Mouse (Mus musculus): ENCODE measurements around the gene Ifit2. TPM values are rescaled to one million over a fixed set of nuclear protein-coding genes. Genes with fewer than 3 reads are reported as not detected.
"Not testable (repeated sequence)": the region's sequence is repeated elsewhere in the genome, so short reads cannot be mapped to it uniquely, and the experiment has no call there.

Gene Ifit2
- polyA plus RNA-seq, 1 experiment from 2014 or later, result 7.2 TPM

DNA sequence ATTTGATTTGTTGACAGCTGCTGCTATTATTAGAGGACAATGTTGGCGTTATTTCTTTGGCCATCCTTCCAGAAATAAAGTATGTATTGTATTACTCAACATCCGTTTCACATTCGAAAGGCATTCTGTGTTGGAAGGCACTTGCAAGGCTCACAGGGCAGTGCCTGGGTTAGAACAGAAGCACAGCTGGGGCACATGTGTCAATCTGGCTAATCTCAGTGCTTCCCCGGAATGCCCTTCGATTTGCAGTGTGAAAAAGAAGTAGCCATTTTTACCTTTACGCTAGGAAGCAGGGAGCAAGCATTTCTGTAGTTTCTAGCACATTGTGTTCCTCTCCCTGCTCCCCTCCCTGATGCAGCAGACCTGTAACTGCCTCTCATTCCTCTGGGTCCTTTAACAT is 2.5 kb downstream of the Ifit2 start:
- no peaks in the 10 kb centered on the region for H3K36me3 ChIP-seq (replicated peaks)
- no peaks in the 10 kb centered on the region for H3K9me3 ChIP-seq
- 55% methylated on average over 6 of the region's 6 CpGs for WGBS
- no peak overlapping the region for H3K4me3 ChIP-seq
- H3K4me2 ChIP-seq, result peak overlapping the region; percentile 16; the same call in 1 of the 2 replicates
- H3K9ac ChIP-seq, result no peak overlapping the region
- ATAC-seq (replicated peaks), result no peak
- peaks cover 7% of the 10 kb centered on the region for H3K4me1 ChIP-seq
- no peak overlapping the region for H3K27ac ChIP-seq
- no peaks in the 10 kb centered on the region for H3K27me3 ChIP-seq (replicated peaks)

DNA sequence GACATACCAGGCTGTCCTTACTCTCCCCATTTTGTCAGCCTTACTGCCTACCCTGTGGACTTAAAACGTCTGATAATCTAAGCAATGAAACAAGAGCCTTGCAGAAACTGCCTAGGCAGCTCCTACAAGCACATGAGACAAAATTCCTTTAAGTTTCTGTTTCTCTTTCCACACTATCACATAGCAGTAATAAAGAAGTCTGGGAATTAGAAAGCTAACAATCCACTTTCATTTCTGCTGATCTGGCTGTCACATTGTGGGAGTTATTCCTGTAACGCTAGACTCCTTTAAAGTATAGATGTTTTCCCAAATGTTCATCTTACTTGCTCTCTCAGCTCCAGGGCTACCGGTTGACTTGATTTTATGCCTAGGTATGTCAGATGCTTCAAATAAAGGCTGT is 3.0 kb downstream of the Ifit2 start:
- Histone ChIP-seq H3K4me2 (no peak overlapping the region), H3K9me3 (no peaks in the 10 kb centered on the region), H3K4me1 (peaks cover 7% of the 10 kb centered on the region), H3K9ac (no peak overlapping the region), H3K27ac (0 out of 2 replicates have a peak overlapping the region, but pooled peaks have one; percentile 15), H3K27me3 (replicated peaks) (no peaks in the 10 kb centered on the region), H3K4me3 (no peak overlapping the region), H3K36me3 (replicated peaks) (no peaks in the 10 kb centered on the region)
- ATAC-seq (replicated peaks), result no peak
- WGBS, result 77% methylated on average over 3 of the region's 3 CpGs

DNA sequence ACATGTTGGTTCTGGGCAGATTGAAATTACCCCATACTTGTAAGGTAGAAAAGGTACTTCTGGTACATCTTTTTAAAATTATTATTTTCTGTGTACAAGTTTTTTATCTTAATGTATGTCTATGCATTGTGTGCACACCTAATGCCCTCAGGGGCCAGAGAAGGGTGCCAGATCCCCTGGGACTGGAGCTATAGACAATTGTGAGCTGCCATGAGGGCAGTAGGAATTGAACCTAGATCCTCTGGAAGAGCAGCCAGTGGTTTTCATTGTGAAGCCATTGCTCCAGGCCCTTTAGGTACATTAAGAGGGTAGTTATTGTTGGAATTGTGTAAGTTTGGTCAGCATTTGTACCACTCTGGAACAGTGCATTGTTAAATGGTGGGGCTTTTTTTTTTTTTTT is 3.6 kb downstream of the Ifit2 start:
- H3K9ac ChIP-seq, result no peak overlapping the region
- H3K4me3 ChIP-seq, result no peak overlapping the region
- H3K4me2 ChIP-seq, result no peak overlapping the region
- H3K27me3 ChIP-seq (replicated peaks), result no peaks in the 10 kb centered on the region
- H3K4me1 ChIP-seq, result peaks cover 7% of the 10 kb centered on the region
- H3K36me3 ChIP-seq (replicated peaks), result no peaks in the 10 kb centered on the region
- ATAC-seq (replicated peaks), result no peak
- H3K27ac ChIP-seq, result no peak overlapping the region
- H3K9me3 ChIP-seq, result no peaks in the 10 kb centered on the region

DNA sequence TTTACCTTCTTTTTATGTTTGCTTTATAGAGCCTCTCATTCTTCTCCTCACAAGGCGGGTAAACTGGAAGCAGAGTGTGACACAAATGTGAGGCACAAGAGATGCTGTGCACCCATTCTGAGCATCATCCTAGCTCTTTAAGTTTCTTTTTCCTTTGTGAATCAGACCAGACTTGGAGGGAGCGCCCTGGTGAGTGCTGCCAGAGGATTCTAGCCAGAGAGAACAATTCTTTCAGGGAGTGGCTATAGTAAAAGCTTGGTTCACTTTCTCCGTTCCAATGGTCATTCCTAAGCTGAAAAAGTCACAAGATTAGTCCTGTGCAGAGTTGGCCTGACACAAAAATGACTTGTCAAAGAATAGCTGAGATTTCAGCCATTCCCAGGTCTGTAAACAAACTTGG is 6.1 kb downstream of the Ifit2 start:
- Histone ChIP-seq H3K27me3 (replicated peaks) (no peaks in the 10 kb centered on the region), H3K27ac (no peak overlapping the region), H3K9ac (no peak overlapping the region), H3K36me3 (replicated peaks) (no peaks in the 10 kb centered on the region), H3K4me2 (no peak overlapping the region), H3K4me1 (peaks cover 2% of the 10 kb centered on the region; the same call in 1 of the 2 replicates), H3K9me3 (no peaks in the 10 kb centered on the region), H3K4me3 (no peak overlapping the region)
- no peak for ATAC-seq (replicated peaks)
- 73% methylated on average over 3 of the region's 3 CpGs for WGBS

DNA sequence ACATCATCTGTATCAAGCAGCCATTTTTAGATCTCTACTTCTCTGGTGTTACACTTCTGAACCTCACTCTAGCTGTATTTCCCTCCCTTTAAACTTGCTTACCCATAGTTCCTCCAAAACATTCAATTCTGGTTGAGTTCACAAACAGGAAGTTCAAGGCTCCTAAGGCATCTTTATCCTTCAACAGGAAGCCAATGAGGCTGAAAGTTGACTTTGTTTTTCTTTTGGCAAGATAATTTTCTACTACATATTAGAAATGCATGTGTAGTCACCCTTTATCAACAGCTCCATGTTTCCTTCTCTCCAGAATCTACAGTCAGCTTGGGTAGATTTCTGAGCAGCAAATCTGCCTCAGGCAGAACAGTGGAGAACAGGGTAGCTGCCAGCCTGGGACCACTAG is 12.1 kb downstream of the Ifit2 start:
- Histone ChIP-seq H3K4me3 (no peak overlapping the region), H3K4me2 (no peak overlapping the region), H3K27me3 (replicated peaks) (no peaks in the 10 kb centered on the region), H3K4me1 (peaks cover 2% of the 10 kb centered on the region; the same call in 1 of the 2 replicates), H3K9ac (no peak overlapping the region), H3K36me3 (replicated peaks) (no peaks in the 10 kb centered on the region), H3K9me3 (no peaks in the 10 kb centered on the region), H3K27ac (no peak overlapping the region)
- no peak for ATAC-seq (replicated peaks)

DNA sequence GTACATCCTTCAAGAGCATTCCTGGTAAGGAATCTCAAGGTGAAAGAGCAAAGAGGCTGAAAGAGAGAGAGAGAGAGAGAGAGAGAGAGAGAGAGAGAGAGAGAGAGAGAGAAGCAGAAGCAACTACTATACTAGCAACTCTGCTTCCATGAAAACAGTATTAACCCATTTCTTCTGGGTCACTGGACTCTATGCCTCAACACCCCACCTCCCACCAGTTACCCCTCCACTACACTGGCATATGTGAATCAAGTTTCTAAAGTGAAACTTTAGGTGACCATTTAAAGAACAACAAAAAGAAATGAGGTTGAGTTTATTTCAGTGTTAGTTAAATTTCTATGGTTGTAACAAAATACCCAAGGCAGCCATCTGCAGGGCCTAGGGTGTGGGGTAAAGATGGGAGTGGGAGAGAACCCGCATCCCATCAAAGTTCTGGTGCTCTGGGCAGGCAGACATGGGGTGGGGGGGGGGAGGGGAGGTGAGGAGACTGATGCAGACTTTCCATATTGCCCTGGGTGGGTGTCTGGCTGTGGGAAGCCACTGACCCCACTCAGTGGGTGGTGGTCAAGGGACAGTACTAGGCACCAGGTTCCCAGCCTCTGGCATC is 15.8 kb downstream of the Ifit2 start:
- Histone ChIP-seq H3K9ac (no peak overlapping the region), H3K4me3 (no peak overlapping the region), H3K4me1 (no peaks in the 10 kb centered on the region; the same call in 1 of the 2 replicates), H3K4me2 (no peak overlapping the region), H3K9me3 (no peaks in the 10 kb centered on the region), H3K36me3 (replicated peaks) (no peaks in the 10 kb centered on the region), H3K27me3 (replicated peaks) (no peaks in the 10 kb centered on the region), H3K27ac (no peak overlapping the region)
- 80% methylated on average over 1 of the region's 1 CpGs for WGBS
- no peak for ATAC-seq (replicated peaks)

DNA sequence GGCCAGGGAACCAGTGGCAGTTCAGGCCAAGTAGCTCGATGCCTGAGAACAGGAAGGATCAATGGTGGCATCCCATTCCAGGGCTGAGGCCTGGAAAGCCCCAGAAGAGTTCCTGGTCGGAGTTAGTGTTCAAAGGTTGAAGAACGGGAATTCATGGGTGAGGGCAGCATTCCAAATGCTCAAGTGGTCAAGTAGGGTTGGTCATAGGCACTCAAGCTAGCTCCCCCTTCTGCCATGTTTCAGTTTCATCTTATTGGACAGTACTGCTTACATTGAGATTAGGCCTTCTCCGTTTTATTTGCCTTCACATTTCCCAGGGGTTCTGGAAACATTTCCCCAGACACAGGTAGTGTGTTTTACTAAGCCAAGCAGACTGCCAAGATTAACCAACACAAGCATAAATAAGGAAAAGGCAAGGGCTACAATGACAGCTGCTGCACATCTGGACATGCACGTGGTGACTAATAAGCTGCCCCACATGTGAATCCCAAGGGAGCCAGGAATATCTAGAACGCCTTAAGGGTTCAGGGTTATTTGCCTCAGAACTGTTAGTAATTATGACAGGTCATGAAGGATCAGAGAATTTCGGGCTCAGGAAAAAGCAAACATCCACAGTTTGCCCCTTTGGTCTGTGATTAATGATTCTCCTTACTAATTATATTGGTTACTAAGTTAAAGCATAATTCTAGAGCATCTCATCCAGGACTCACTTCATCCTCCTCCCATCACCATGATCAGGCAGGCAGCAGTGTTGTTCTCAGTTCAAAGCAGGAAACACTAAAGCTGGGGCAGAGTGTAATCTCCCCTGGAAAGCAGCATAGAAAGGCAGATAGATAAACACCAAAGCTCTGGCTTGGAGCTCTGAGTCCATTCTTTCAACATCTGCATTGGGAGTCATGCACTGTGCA is 18.7 kb downstream of the Ifit2 start:
- Histone ChIP-seq H3K27me3 (replicated peaks) (no peaks in the 10 kb centered on the region), H3K4me1 (no peaks in the 10 kb centered on the region; the same call in 1 of the 2 replicates), H3K4me2 (no peak overlapping the region), H3K9ac (no peak overlapping the region), H3K4me3 (no peak overlapping the region), H3K9me3 (no peaks in the 10 kb centered on the region), H3K36me3 (replicated peaks) (no peaks in the 10 kb centered on the region), H3K27ac (no peak overlapping the region)
- 76% methylated on average over 7 of the region's 7 CpGs for WGBS
- no peak for ATAC-seq (replicated peaks)

DNA sequence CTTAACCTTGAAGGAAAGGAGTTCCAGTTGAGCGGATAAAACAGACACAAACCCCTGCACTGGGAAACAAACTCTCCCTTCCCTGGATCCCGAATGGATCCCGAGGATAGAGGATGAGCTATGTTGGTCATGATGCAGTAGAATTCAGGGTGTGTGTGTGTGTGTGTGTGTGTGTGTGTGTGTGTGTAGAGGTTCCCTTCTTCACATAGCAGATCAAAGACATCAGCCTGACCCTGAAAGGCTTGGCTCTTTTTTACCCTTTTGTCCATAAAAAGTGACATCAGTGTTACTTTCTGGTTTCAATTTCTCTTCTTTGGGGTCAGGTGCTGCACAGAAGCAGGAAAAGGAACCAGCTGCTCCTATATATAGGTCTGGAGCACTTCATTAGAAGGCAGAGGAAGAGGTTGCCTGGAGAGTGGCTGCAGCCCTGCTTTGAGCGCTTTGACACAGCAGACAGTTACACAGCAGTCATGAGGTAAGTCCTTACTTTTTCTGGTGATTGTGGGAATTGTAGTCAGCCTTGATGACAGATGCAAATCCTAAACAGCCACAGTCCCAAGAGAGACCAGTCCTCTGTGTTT is 19.5 kb downstream of the Ifit2 start:
- H3K4me2 ChIP-seq, result no peak overlapping the region
- H3K9ac ChIP-seq, result no peak overlapping the region
- no peak overlapping the region for H3K27ac ChIP-seq
- ATAC-seq (replicated peaks), result 0 out of 2 replicates have a peak, but pooled peaks have one; percentile 30
- no peaks in the 10 kb centered on the region for H3K9me3 ChIP-seq
- no peak overlapping the region for H3K4me3 ChIP-seq
- no peaks in the 10 kb centered on the region for H3K36me3 ChIP-seq (replicated peaks)
- no peaks in the 10 kb centered on the region for H3K27me3 ChIP-seq (replicated peaks)
- no peaks in the 10 kb centered on the region; the same call in 1 of the 2 replicates for H3K4me1 ChIP-seq
- 66% methylated on average over 4 of the region's 4 CpGs for WGBS

DNA sequence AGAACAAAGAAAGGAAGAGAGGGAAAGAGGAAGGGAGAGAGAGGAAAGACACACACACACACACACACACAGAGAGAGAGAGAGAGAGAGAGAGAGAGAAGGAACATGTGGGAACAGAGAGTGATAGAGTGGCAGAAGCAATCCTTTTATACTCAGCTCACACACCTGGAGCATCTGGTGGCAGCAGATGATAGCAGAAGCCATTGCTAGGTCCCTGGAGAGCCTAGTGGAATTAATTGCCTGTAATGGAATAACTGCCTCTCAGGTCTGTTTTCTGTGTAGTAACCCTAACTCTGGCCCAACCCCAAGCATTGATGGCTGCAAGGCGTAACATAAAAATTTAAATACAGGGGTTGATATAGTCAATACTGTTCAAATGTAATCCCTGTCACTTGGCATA is 20.6 kb downstream of the Ifit2 start:
- H3K36me3 ChIP-seq (replicated peaks), result no peaks in the 10 kb centered on the region
- H3K9ac ChIP-seq, result no peak overlapping the region
- no peaks in the 10 kb centered on the region for H3K27me3 ChIP-seq (replicated peaks)
- no peaks in the 10 kb centered on the region for H3K9me3 ChIP-seq
- H3K27ac ChIP-seq, result no peak overlapping the region
- peak; percentile 63; the same call in 1 of the 2 replicates for ATAC-seq (replicated peaks)
- WGBS, result 87% methylated on average over 1 of the region's 1 CpGs
- no peaks in the 10 kb centered on the region; the same call in 1 of the 2 replicates for H3K4me1 ChIP-seq
- no peak overlapping the region for H3K4me2 ChIP-seq
- H3K4me3 ChIP-seq, result no peak overlapping the region

DNA sequence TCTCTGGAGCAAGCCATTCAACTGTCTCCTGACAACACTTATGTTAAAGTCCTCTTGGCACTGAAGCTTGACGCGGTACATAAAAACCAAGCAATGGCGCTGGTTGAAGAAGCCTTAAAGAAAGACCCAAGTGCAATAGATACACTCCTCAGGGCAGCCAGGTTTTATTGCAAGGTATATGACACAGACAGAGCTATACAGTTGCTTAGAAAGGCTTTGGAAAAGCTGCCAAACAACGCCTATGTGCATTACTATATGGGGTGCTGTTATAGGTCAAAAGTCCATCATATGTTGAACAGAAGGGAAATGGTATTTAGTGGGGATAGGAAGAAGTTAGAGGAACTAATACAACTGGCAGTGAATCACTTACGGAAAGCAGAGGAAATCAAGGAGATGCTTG is 23.2 kb downstream of the Ifit2 start:
- Histone ChIP-seq H3K27ac (no peak overlapping the region), H3K4me2 (no peak overlapping the region), H3K9ac (no peak overlapping the region), H3K4me3 (no peak overlapping the region), H3K4me1 (no peaks in the 10 kb centered on the region; the same call in 1 of the 2 replicates), H3K9me3 (no peaks in the 10 kb centered on the region), H3K27me3 (replicated peaks) (no peaks in the 10 kb centered on the region), H3K36me3 (replicated peaks) (no peaks in the 10 kb centered on the region)
- no peak for ATAC-seq (replicated peaks)
- 94% methylated on average over 5 of the region's 5 CpGs for WGBS

DNA sequence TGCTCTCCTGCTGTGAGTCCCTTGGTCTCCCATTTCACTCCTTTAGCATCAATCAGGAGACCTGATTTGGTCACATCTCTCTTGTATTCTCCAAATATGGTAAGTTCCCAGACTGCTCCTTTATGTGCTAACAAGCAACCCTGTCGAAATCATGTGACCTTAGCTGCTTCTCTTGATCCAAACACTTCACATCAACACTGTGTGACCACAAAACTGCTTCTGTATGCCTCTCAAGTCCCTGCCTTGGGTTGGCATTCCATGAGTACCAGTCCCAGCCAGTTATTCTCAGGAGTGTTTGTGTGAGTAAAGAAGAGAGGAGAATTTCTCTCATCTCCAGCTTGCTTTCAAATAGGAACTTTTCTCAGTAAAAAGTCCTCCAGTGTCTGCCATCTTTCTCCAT is 26.6 kb downstream of the Ifit2 start:
- Histone ChIP-seq H3K36me3 (replicated peaks) (no peaks in the 10 kb centered on the region), H3K4me1 (no peaks in the 10 kb centered on the region), H3K27me3 (replicated peaks) (no peaks in the 10 kb centered on the region), H3K9ac (no peak overlapping the region), H3K4me2 (no peak overlapping the region), H3K4me3 (no peak overlapping the region), H3K27ac (no peak overlapping the region), H3K9me3 (no peaks in the 10 kb centered on the region)
- WGBS, result 75% methylated on average over 1 of the region's 1 CpGs
- no peak for ATAC-seq (replicated peaks)

DNA sequence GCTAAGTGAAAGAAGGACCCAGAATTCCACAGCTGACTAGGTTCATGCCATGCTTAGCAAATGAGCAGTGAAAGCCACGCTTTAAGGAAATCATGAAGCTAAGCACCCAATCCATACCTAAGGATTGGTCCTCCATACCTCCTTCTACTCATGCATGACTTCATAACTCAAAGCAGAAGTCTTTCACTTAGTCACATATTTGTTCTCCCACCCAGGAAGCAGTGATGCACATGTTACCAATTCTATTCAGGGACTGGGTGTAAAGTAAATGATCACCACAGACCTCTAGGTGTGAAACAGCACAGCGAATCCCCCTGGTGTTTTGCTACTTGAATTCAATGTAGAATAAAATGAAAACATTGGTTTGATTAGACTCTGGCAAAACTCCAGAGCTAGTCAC is 32.2 kb downstream of the Ifit2 start:
- H3K4me3 ChIP-seq; ATAC-seq (replicated peaks); H3K27ac ChIP-seq; H3K9me3 ChIP-seq; H3K4me2 ChIP-seq; H3K9ac ChIP-seq; H3K36me3 ChIP-seq (replicated peaks); H3K27me3 ChIP-seq (replicated peaks); H3K4me1 ChIP-seq: not testable (repeated sequence)
- WGBS, result 87% methylated on average over 2 of the region's 2 CpGs

All from midbrain, embryonic 15.5 days (tissue).